Mouse (Mus musculus): ENCODE measurements at regions not wholly inside any gene's neighbourhood (a gene's known extent, or its start where the extent isn't known, plus 50 kb on each side); places are given as distances from the start of the nearest gene placed in this dataset.

DNA sequence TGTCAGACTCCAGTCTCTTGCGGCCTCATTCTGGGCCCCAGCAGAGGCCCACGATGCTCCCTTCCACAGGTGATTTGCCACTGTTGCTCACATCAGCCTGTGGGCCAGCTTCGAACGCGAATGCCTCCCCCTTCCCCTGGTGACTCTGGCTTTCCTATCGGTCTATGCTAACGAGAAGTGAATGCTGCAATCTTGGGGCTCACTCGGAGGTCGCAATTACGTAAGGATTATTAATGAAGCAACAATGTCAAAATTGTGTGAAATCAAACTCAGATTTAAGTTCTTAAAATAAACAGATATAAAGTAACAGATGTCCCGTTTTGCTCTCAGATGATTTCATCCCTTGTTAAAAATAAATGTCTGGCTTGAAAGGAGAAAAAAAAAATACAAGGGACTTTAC, 572.3 kb downstream of the Bnc2 start:
- no peak for DNase-seq (ENCODE audit: low spot score)

DNA sequence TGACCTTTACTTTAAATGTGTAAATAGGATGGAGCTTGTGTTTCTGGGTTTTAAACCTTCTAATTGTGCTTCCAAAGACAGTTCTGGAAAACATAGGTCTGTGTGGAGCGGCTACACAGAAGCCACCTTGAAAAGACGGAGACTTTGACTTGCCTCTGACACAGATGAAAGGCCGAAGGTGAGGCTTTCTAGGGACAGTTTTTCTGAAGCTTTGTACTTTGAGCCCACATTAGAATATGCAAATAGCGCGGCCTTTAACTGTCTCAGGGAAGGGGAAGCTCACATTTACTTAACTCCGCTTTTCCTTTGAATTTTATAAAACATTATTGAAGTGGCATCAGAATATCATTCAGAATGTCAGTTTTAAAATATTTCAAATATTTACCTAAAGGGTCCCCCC, 566.5 kb downstream of the Bnc2 start:
- DNase-seq (ENCODE audit: low spot score), result no peak

DNA sequence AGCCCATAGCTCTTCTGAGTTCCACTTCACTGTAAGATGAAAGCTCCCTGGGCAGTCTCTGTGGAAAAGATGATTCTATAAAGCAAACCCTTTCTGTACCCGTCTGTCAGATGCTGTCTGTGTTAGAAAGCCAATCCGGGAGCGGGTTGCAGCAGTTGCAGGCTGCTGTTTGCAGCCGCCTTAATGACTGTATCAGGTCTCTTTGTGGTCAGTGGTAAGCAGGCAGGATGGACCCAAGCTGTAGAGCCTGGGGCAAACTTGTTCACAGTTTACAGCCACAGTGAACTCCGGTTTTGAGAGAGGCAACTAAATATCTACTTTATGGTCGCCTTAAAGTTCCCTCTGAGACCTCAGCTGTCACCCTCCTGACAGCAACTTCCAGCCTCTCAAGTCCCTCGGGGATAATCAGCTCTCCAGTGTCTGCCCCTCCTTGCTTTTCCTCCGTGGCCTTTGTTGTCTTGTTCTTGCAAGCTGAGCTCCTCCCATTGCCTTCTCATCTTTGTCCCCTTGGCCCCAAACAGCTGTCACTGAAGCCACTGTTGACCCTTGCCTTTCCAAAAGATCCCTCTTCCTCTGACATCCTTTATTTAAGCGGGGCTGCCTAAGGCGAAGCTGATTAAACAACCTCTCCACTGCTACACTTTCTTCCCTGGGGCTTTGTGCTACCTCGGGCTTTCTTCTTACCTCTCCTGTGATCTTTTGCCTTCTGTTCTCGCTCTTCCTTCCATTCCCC, 565.1 kb downstream of the Bnc2 start:
- DNase-seq (ENCODE audit: low spot score), result no peak

DNA sequence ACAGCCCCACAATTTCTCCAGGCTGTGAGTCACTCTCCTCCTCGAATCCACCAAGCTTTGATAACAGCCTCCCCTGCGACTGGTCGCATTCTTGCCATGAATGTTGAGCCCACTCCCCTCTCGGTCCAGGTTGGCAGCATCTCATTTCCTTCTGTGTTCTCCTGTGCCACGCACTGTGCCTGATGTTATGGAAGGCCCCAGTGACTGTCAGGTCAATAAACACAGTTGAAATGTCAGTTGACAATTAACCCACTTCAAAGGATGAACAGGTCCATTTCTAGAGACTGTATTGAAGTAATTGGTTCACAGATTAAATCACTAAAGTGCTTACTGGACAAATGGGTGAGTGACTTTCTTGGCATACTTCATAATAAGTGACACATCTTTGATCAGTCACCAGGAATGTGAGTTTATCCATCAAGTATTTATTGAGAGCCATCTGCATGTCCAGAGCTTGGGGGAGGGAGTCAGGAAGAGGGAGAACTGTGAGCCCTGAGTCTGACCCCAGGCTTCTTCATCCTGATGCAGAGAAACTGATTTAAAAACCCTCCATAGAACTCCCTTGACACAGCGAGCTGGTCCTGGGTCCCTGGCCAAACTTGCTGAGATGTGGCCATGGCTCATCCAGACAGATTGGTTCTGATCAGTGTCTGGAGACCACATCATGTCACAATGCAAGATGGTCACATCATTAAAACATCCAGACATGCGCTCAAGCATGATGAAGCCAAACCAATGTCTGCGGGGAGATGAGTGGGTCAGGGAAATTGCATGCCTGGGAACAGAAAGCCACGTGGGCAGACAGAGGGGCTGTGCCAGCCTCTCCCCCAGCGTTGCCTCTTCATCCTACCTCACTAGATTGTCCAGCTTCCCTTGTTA, 560.7 kb downstream of the Bnc2 start:
- DNase-seq (ENCODE audit: low spot score), result no peak

- DNase-seq (ENCODE audit: low spot score), result no peak
Observed at GRCm38 (mm10) chr4:84118284-84118919, 556.7 kb downstream of the Bnc2 start.

DNA sequence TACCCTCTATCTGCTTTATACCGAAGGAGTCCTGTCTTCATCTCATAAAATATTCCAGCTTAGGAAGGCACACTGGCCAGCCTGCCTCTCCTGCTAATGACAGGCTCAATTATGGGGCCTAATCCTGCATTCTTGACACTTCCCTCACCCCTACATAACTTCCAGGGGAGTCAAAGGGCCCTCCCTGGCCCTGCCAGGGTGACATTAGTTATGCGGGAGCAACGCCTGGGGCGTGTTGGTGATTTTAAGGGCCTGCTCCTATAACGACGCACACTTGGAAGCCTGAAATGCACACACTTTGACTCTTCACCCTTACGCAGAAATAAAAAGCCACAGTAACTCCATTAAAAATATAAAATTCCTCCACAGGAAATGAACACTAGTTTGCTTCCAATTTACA, 555.5 kb downstream of the Bnc2 start:
- DNase-seq (ENCODE audit: low spot score), result no peak

DNA sequence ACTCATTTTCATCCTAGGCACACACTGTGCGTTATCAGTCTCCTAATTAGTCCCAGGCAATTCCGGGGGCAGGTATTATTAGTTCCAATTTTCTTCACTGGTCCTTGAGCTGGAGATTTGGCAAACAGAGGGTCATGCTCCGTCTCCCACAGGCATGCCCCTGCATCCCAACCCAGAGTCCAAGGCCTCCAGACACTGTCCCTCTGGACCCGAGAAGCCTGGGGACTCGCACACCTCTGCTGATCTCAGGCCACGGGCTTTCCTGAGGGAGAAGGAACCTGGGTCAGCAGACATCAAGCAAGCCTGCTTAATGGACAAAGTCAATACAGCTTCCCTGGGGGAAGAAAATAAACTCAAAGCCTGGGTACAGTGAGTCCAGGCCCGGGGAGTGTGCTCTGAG, 554.7 kb downstream of the Bnc2 start:
- DNase-seq (ENCODE audit: low spot score), result no peak

DNA sequence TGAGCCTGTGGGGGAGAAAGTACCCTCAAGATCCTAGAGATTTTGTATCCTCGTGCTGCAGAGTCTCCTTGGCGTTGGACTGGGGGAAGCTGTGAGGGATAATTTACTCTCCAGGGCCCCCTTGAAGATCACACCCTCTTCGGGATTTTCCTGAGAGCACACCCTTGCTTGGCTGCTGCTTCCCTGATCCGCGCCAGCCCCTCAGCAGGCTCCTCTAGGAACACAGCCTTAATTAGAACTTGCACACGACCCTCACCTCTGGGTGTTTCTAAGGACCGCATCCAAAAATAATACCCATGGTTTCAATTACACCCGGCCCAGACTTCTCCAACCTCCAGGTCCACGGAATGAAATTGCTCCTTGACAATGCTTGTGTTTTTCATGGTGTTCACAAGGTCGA, 553.6 kb downstream of the Bnc2 start:
- peak; percentile 10 for DNase-seq (ENCODE audit: low spot score)

- DNase-seq (ENCODE audit: low spot score), result no peak
Observed at GRCm38 (mm10) chr4:84126400-84126799, 548.7 kb downstream of the Bnc2 start.

DNA sequence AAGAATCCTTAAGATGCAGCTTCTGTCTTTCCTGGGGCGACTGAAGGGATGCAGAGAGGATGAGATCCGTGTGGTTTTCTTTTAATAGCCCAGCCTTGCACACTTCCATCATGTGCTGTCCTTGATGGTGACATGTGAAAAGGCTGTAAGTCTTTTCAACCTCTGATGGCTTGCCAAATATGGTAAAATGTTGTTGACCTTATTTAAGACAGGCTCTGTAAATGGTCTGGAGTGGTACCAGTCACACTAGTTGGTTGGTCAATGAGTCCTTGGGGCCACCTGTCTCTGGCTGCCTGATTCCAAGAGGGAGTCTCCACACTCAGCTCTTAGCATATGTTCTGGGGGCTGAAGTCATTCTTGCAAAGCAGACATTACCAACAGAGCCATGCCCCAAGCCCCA, 547.7 kb downstream of the Bnc2 start:
- DNase-seq (ENCODE audit: low spot score), result no peak

- DNase-seq (ENCODE audit: low spot score), result no peak
Observed at GRCm38 (mm10) chr4:84130840-84131547, 544.1 kb downstream of the Bnc2 start.

- DNase-seq (ENCODE audit: low spot score), result no peak
Observed at GRCm38 (mm10) chr4:84135740-84136139, 539.3 kb downstream of the Bnc2 start.

DNA sequence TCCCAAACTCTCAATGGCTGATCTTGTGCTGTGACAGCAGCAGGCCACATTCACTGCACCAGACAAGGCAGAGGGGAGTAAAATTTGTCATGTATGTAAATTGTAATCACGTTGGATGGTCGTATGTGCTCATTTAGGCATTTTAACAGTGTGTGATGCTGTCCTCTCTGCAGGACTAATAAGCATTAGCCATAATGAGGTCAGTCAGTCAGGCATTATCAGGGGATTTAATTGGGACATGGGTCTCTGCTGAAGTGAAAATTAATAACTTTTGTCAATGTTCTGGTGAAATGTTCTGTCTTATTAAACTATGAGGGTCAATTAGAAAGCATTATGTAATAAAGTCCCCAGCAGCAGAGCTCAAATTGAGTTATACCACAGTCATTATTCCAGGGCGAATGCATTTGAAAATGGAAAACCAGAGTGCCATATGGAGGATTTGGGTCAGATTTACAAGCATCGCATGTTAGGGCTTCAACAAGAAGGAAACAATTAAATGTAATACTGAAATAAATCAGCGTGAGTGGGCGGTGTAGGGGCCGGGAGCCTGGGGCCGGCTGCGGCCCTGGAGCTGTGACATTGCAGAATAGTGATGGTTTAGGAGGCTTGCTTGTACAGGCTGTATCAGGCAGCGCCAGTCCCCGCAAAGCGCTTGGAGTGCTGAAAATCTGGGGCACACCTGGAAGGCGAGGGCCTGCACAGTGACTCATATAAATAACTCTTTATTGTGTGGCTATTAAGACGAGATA, 537.7 kb downstream of the Bnc2 start:
- no peak for DNase-seq (ENCODE audit: low spot score)

- no peak for DNase-seq (ENCODE audit: low spot score)
Observed at GRCm38 (mm10) chr4:84149149-84150050, 525.7 kb downstream of the Bnc2 start.

DNA sequence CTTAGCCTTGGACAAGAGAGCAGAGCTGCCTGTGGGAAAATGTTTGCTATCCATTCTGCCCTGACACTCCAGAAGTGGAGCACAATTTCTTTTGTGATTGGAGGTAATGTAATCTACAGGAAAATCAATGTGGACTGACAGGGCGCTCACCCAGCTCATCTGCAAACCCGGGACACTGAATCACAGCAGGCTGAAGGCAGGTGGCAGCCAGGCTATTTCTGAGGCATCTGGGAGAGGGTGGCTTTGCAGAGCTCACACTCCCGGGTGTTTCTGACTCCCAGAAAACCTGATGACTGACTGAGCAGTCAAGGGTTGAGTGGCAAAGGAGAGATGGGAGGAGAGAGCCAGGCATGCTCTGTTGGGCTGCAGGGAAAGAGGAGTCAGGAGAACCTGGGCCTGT, 524.4 kb downstream of the Bnc2 start:
- no peak for DNase-seq (ENCODE audit: low spot score)

- no peak for DNase-seq (ENCODE audit: low spot score)
Observed at GRCm38 (mm10) chr4:84151247-84151646, 523.8 kb downstream of the Bnc2 start.

DNA sequence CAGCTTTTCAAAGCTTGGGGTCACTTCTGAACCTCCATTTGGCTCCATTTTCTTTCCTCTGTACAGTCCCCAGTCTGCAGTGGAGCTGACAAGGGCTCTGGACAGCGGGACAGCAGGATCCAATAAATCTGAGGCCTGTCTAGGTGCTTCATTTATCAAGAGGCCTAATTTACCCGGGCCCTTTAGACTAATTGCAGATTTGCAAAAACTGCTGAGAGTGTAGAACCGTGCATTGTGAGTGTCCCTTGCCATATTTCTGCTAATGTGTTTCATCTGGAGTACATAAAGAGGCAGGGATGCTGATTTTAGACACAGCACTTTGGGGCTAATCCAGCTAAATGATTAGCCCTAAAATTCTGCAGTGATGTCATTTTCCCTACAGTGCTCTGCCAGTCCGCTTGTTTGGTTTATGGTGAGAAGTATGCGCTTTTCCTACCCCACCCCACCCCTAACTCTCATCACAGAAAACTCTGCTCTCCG, 523.1 kb downstream of the Bnc2 start:
- no peak for DNase-seq (ENCODE audit: low spot score)

DNA sequence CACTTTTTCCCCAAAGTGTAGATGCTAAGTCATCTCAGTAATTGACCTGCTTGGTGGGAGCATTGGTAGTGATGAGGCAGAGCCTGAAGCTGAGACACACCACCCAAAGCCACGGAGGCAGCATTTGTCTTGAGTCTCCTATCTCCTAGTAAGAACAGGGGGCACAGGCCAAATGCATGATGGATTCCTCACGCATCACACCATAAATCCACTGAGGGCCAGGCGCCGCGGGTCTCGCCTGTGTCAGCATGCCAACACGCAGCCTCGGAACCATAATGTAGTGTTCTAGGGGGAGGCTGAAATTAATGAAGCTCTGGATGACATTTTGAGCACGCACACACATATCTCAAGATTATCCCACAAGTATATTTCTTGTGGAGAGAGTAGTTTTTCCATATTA, 521.5 kb downstream of the Bnc2 start:
- DNase-seq (ENCODE audit: low spot score), result no peak

GRCm38 (mm10) chr4:84157911-84158647, 517.0 kb downstream of the Bnc2 start:
- no peak for DNase-seq (ENCODE audit: low spot score)

DNA sequence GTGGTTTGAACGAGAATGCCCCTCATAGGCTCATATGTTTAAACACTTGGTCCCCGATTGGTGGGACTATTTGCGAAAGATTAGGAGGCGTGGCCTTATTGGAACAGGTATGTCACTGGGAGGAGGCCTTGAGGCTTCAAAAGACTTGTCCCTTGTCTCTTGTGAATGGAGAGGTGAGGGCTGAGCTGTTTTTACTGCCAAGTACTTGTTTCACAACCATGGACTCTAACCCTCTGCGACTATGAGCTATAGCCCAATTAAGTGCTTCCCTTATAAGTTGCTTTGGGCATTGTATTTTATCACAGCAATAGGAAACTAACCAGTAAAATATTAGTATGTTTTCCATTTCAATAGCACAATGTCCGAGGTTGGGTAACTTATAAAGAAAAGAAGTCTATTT, 511.7 kb downstream of the Bnc2 start:
- no peak for DNase-seq (ENCODE audit: low spot score)
